Mouse (Mus musculus) heart, embryonic 14.5 days (tissue): Measurements from ENCODE around the gene Edrf1. TPM values are rescaled to one million over a fixed set of nuclear protein-coding genes. Genes with fewer than 3 reads are reported as not detected.

Experiments used
- ATAC-seq: fragments of 200-750 bp; cut with Nextera tagmentation; 2 replicates; pipeline ENCODE4 v1.8.0; 2017; ENCODE audit warnings: low read depth, moderate TSS enrichment; ENCODE audit not compliant: insufficient number of reproducible peaks, insufficient read depth, low FRiP score
- H3K27ac ChIP-seq, 2 experiments: fragments of 200-500 bp in 1 of 2; fragments of 300-500 bp in 1 of 2; sonication (generic) in 1 of 2; replicated peaks in 1 of 2; 2 replicates each; pipeline ENCODE4 v1.5.1; 2012 to 2014; ENCODE audit warnings: low read depth in 2 of 2, low read length in 2 of 2, control low read depth in 1 of 2, mild to moderate bottlenecking in 1 of 2, mixed read lengths in 1 of 2; ENCODE audit not compliant: control insufficient read depth in 1 of 2, insufficient read depth in 1 of 2
- H3K27me3 ChIP-seq: fragments of 300-500 bp; sonication (generic); 2 replicates; pipeline ENCODE4 v1.6.1; 2014; ENCODE audit warnings: mild to moderate bottlenecking, low read length, control low read depth; ENCODE audit not compliant: control insufficient read depth, insufficient read depth
- H3K36me3 ChIP-seq: fragments of 300-500 bp; sonication (generic); 2 replicates; pipeline ENCODE4 v1.6.1; 2014; ENCODE audit warnings: mild to moderate bottlenecking, control low read depth, low read length, mixed read lengths; ENCODE audit not compliant: control insufficient read depth, insufficient read depth
- H3K4me1 ChIP-seq, 2 experiments: fragments of 200-500 bp in 1 of 2; fragments of 300-500 bp in 1 of 2; sonication (generic) in 1 of 2; 2 replicates each; pipeline ENCODE4 v1.6.1; 2012 to 2014; ENCODE audit warnings: low read length in 2 of 2, control low read depth in 1 of 2, mixed read lengths in 1 of 2; ENCODE audit not compliant: control insufficient read depth in 2 of 2, insufficient read depth in 2 of 2
- H3K4me2 ChIP-seq: fragments of 300-500 bp; sonication (generic); 2 replicates; pipeline ENCODE4 v1.6.1; 2014; ENCODE audit warnings: mild to moderate bottlenecking, low read length
- H3K4me3 ChIP-seq, 2 experiments: fragments of 200-500 bp in 1 of 2; fragments of 300-500 bp in 1 of 2; sonication (generic) in 1 of 2; 2 replicates each; pipeline ENCODE4 v1.5.1; 2012 to 2014; ENCODE audit warnings: low read length in 2 of 2, mild to moderate bottlenecking in 2 of 2, control low read depth in 1 of 2, low read depth in 1 of 2, moderate library complexity in 1 of 2; ENCODE audit not compliant: control insufficient read depth in 1 of 2, insufficient read depth in 1 of 2
- H3K9ac ChIP-seq: fragments of 300-500 bp; sonication (generic); 2 replicates; pipeline ENCODE4 v1.6.1; 2014; ENCODE audit warnings: mild to moderate bottlenecking, low read length
- H3K9me3 ChIP-seq: fragments of 300-500 bp; sonication (generic); 2 replicates; pipeline ENCODE4 v1.6.1; 2016; ENCODE audit warnings: low read length, control low read depth; ENCODE audit not compliant: control insufficient read depth
- WGBS: fragments of 180-500 bp; shearing (Covaris S2); extraction: QIAGEN DNeasy Blood & Tissue Kit; methylation state at CpG from one replicate; pipeline ENCODE4 v1.1.7; 2014; 5-methylcytosine and 5-hydroxymethylcytosine counted together
- polyA plus RNA-seq: library from polyadenylated mRNA; unstranded; fragments of >200 nt; fragmentation: Nextera tagmentation; extraction: Ambion mirVana; gene quantifications from 2 replicates; pipeline ENCODE4 v1.2.1, GENCODE M21; 2014

Gene Edrf1
- polyA plus RNA-seq, 1 experiment from 2014 or later = 11.9 TPM

- Histone ChIP-seq H3K9me3 (0 out of 2 replicates have a peak, but pooled peaks cover under 1% of the 10 kb centered on the region), H3K4me1 (no peaks in the 10 kb centered on the region; a peak in 2 of 4 replicates), H3K27ac (no peak overlapping the region), H3K4me3 (no peak overlapping the region), H3K27me3 (no peaks in the 10 kb centered on the region), H3K36me3 (0 out of 2 replicates have a peak, but pooled peaks cover 9% of the 10 kb centered on the region), H3K4me2 (no peak overlapping the region; the same call in 1 of the 2 replicates), H3K9ac (no peak overlapping the region)
- ATAC-seq = no peak
- WGBS = 32% methylated on average over 10 of the region's 10 CpGs
Measured at GRCm38 (mm10) chr7:133702333-133702732, 65.0 kb downstream of the Edrf1 start.

GRCm38 (mm10) chr7:133703906-133704305 is 66.6 kb downstream of the Edrf1 start:
- no peak overlapping the region for H3K4me2 ChIP-seq
- 86% methylated on average over 7 of the region's 7 CpGs for WGBS
- no peak overlapping the region for H3K4me3 ChIP-seq
- peaks cover 4% of the 10 kb centered on the region; the same call in 1 of the 2 replicates for H3K9me3 ChIP-seq
- H3K36me3 ChIP-seq = 0 out of 2 replicates have a peak, but pooled peaks cover 9% of the 10 kb centered on the region
- no peak overlapping the region for H3K9ac ChIP-seq
- H3K27me3 ChIP-seq = no peaks in the 10 kb centered on the region
- H3K4me1 ChIP-seq = 0 out of 4 replicates have a peak, but pooled peaks cover 0 to 5% of the 10 kb centered on the region in 2 experiments
- no peak for ATAC-seq
- no peak overlapping the region for H3K27ac ChIP-seq

GRCm38 (mm10) chr7:133707301-133707700 is 70.0 kb downstream of the Edrf1 start:
- H3K9ac ChIP-seq = no peak overlapping the region
- no peak overlapping the region for H3K4me3 ChIP-seq
- no peak overlapping the region for H3K4me2 ChIP-seq
- no peaks in the 10 kb centered on the region for H3K27me3 ChIP-seq
- H3K36me3 ChIP-seq = peaks cover 9% of the 10 kb centered on the region
- H3K27ac ChIP-seq = no peak overlapping the region
- H3K4me1 ChIP-seq = peaks cover 0 to 9% of the 10 kb centered on the region in 2 experiments; a peak in 2 of 4 replicates
- H3K9me3 ChIP-seq = peaks cover 4% of the 10 kb centered on the region; the same call in 1 of the 2 replicates
- no peak for ATAC-seq
- WGBS = 87% methylated on average over 2 of the region's 2 CpGs

- Histone ChIP-seq H3K4me3 (no peak overlapping the region), H3K27me3 (no peaks in the 10 kb centered on the region), H3K4me2 (no peak overlapping the region), H3K36me3 (peaks cover 86% of the 10 kb centered on the region), H3K9me3 (no peaks in the 10 kb centered on the region), H3K4me1 (no peaks in the 10 kb centered on the region; a peak in 2 of 4 replicates), H3K9ac (no peak overlapping the region), H3K27ac (no peak overlapping the region)
- 90% methylated on average over 4 of the region's 4 CpGs for whole genome bisulfite sequencing
- ATAC-seq = no peak
Measured at GRCm38 (mm10) chr7:133715387-133715786, 78.0 kb downstream of the Edrf1 start.

- peaks cover 100% of the 10 kb centered on the region for H3K36me3 ChIP-seq
- no peak overlapping the region for H3K4me2 ChIP-seq
- no peak overlapping the region for H3K4me3 ChIP-seq
- H3K27ac ChIP-seq = no peak overlapping the region
- WGBS = 96% methylated on average over 1 of the region's 1 CpGs
- H3K4me1 ChIP-seq = no peaks in the 10 kb centered on the region; a peak in 2 of 4 replicates
- H3K9me3 ChIP-seq = no peaks in the 10 kb centered on the region
- H3K9ac ChIP-seq = no peak overlapping the region
- no peaks in the 10 kb centered on the region for H3K27me3 ChIP-seq
- ATAC-seq = no peak
Measured at GRCm38 (mm10) chr7:133718580-133718979, 81.2 kb downstream of the Edrf1 start.

- no peaks in the 10 kb centered on the region for H3K9me3 ChIP-seq
- H3K4me2 ChIP-seq = no peak overlapping the region
- WGBS = 78% methylated on average over 11 of the region's 11 CpGs
- no peak overlapping the region for H3K4me3 ChIP-seq
- peaks cover 98% of the 10 kb centered on the region for H3K36me3 ChIP-seq
- H3K27ac ChIP-seq = no peak overlapping the region
- no peaks in the 10 kb centered on the region; a peak in 2 of 4 replicates for H3K4me1 ChIP-seq
- H3K27me3 ChIP-seq = no peaks in the 10 kb centered on the region
- no peak for ATAC-seq
- H3K9ac ChIP-seq = no peak overlapping the region
Measured at GRCm38 (mm10) chr7:133720616-133721015, 83.3 kb downstream of the Edrf1 start.

Other genes starting within 250 kb of the Edrf1 start
- gene Tex36, start 35.4 kb upstream of the Edrf1 start, polyA plus RNA-seq = not detected in 2 replicates
- 0.24 TPM in 1 of 2 replicates, not detected in the other for gene Mmp21, start 42.5 kb downstream of the Edrf1 start, polyA plus RNA-seq
- gene Bccip, start 71.8 kb downstream of the Edrf1 start, polyA plus RNA-seq = 72.7 and 73.3 TPM in 2 replicates
- gene Uros, start 72.5 kb downstream of the Edrf1 start, polyA plus RNA-seq = 33.7 and 34.8 TPM in 2 replicates
- not detected in 2 replicates for gene Fank1, start 139.3 kb downstream of the Edrf1 start, polyA plus RNA-seq
- 32.2 and 32.7 TPM in 2 replicates for gene Dhx32, start 145.2 kb downstream of the Edrf1 start, polyA plus RNA-seq